Mouse (Mus musculus) midbrain, embryonic 14.5 days (tissue): ENCODE data around the gene Habp2. TPM values are rescaled to one million over a fixed set of nuclear protein-coding genes. Genes with fewer than 3 reads are reported as not detected.

Experiments
- ATAC-seq: fragments of 200-750 bp; cut with Nextera tagmentation; 2 replicates; pipeline ENCODE4 v1.8.0; 2017; ENCODE audit warnings: moderate number of reproducible peaks, moderate library complexity; ENCODE audit not compliant: low FRiP score, low TSS enrichment
- DNase-seq: peaks from one replicate; pipeline ENCODE4 v3.0.0-alpha.2; 2015
- H3K27ac ChIP-seq: fragments of 300-500 bp; sonication (generic); replicated peaks from 2 replicates; pipeline ENCODE4 v1.5.1; 2014; ENCODE audit warnings: mild to moderate bottlenecking, low read depth, low read length, moderate library complexity
- H3K27me3 ChIP-seq: fragments of 300-500 bp; sonication (generic); 2 replicates; pipeline ENCODE4 v1.6.1; 2014; ENCODE audit warnings: low read length, control low read depth, mixed read lengths; ENCODE audit not compliant: control insufficient read depth, insufficient read depth
- H3K36me3 ChIP-seq: fragments of 300-500 bp; sonication (generic); 2 replicates; pipeline ENCODE4 v1.6.1; 2014; ENCODE audit warnings: low read length, control low read depth; ENCODE audit not compliant: control insufficient read depth, insufficient read depth
- H3K4me1 ChIP-seq: fragments of 300-500 bp; sonication (generic); 2 replicates; pipeline ENCODE4 v1.6.1; 2014; ENCODE audit warnings: mild to moderate bottlenecking, antibody characterized with exemption, low read length, control low read depth; ENCODE audit not compliant: control insufficient read depth, insufficient read depth
- H3K4me2 ChIP-seq: fragments of 300-500 bp; sonication (generic); 2 replicates; pipeline ENCODE4 v1.6.1; 2014; ENCODE audit warnings: mild to moderate bottlenecking, low read length, moderate library complexity
- H3K4me3 ChIP-seq: fragments of 300-500 bp; sonication (generic); replicated peaks from 2 replicates; pipeline ENCODE4 v1.5.1; 2014; ENCODE audit warnings: low read depth, low read length
- H3K9ac ChIP-seq: fragments of 300-500 bp; sonication (generic); replicated peaks from 2 replicates; pipeline ENCODE4 v1.6.1; 2014; ENCODE audit warnings: mild to moderate bottlenecking, low read length, moderate library complexity
- H3K9me3 ChIP-seq: fragments of 300-500 bp; sonication (generic); 2 replicates; pipeline ENCODE4 v1.6.1; 2016; ENCODE audit warnings: low read length, control low read depth, mixed read lengths; ENCODE audit not compliant: control insufficient read depth
- WGBS: fragments of 180-500 bp; shearing (Covaris S2); extraction: QIAGEN DNeasy Blood & Tissue Kit; methylation state at CpG from one replicate; pipeline ENCODE4 v1.1.7; 2014; 5-methylcytosine and 5-hydroxymethylcytosine counted together
- polyA plus RNA-seq: library from polyadenylated mRNA; unstranded; fragments of >200 nt; fragmentation: Nextera tagmentation; extraction: Ambion mirVana; gene quantifications from 2 replicates; pipeline ENCODE4 v1.2.1, GENCODE M21; 2014

Habp2 gene
- polyA plus RNA-seq, 1 experiment from 2014 or later: not detected

GRCm38 (mm10) chr19:56358890-56359289 is 72.0 kb downstream of the Habp2 start:
- no peak overlapping the region for H3K9ac ChIP-seq
- H3K36me3 ChIP-seq: no peaks in the 10 kb centered on the region
- H3K4me2 ChIP-seq: no peak overlapping the region
- H3K27ac ChIP-seq: no peak overlapping the region
- no peak for ATAC-seq
- DNase-seq: no peak
- H3K27me3 ChIP-seq: no peaks in the 10 kb centered on the region
- 68% methylated on average over 2 of the region's 2 CpGs for WGBS
- no peak overlapping the region for H3K4me3 ChIP-seq
- H3K9me3 ChIP-seq: no peaks in the 10 kb centered on the region
- H3K4me1 ChIP-seq: no peaks in the 10 kb centered on the region; the same call in 1 of the 2 replicates

- ATAC-seq (no peak), DNase-seq (no peak)
- WGBS: 71% methylated on average over 15 of the region's 15 CpGs
- no peak overlapping the region for H3K4me2 ChIP-seq
- no peaks in the 10 kb centered on the region for H3K9me3 ChIP-seq
- H3K36me3 ChIP-seq: no peaks in the 10 kb centered on the region
- H3K27me3 ChIP-seq: no peaks in the 10 kb centered on the region
- H3K4me1 ChIP-seq: peaks cover 4% of the 10 kb centered on the region; the same call in 1 of the 2 replicates
- no peak overlapping the region for H3K9ac ChIP-seq
- H3K27ac ChIP-seq: no peak overlapping the region
- no peak overlapping the region for H3K4me3 ChIP-seq
These were observed 77.0 kb downstream of the Habp2 start for GRCm38 (mm10) chr19:56363721-56364460.

- ATAC-seq (no peak), DNase-seq (no peak)
- Histone ChIP-seq H3K4me3 (no peak overlapping the region), H3K9ac (no peak overlapping the region), H3K9me3 (no peaks in the 10 kb centered on the region), H3K4me1 (peaks cover 4% of the 10 kb centered on the region; the same call in 1 of the 2 replicates), H3K27me3 (no peaks in the 10 kb centered on the region), H3K4me2 (no peak overlapping the region), H3K36me3 (no peaks in the 10 kb centered on the region), H3K27ac (no peak overlapping the region)
- WGBS: 91% methylated on average over 8 of the region's 8 CpGs
These were observed 77.6 kb downstream of the Habp2 start for GRCm38 (mm10) chr19:56364563-56364962.

- no peak overlapping the region for H3K4me3 ChIP-seq
- no peak overlapping the region for H3K4me2 ChIP-seq
- WGBS: 78% methylated on average over 11 of the region's 11 CpGs
- H3K4me1 ChIP-seq: peaks cover 4% of the 10 kb centered on the region; the same call in 1 of the 2 replicates
- no peak overlapping the region for H3K9ac ChIP-seq
- DNase-seq (no peak), ATAC-seq (no peak)
- H3K36me3 ChIP-seq: no peaks in the 10 kb centered on the region
- H3K27ac ChIP-seq: no peak overlapping the region
- H3K27me3 ChIP-seq: no peaks in the 10 kb centered on the region
- H3K9me3 ChIP-seq: no peaks in the 10 kb centered on the region
These were observed 79.2 kb downstream of the Habp2 start for GRCm38 (mm10) chr19:56366168-56366567.

- H3K27ac ChIP-seq: no peak overlapping the region
- H3K4me2 ChIP-seq: no peak overlapping the region
- no peaks in the 10 kb centered on the region for H3K9me3 ChIP-seq
- H3K36me3 ChIP-seq: no peaks in the 10 kb centered on the region
- DNase-seq: no peak
- no peak overlapping the region for H3K9ac ChIP-seq
- H3K4me1 ChIP-seq: peaks cover 4% of the 10 kb centered on the region; the same call in 1 of the 2 replicates
- ATAC-seq: no peak
- H3K27me3 ChIP-seq: no peaks in the 10 kb centered on the region
- H3K4me3 ChIP-seq: no peak overlapping the region
- WGBS: 83% methylated on average over 9 of the region's 9 CpGs
These were observed 79.7 kb downstream of the Habp2 start for GRCm38 (mm10) chr19:56366625-56367024.

GRCm38 (mm10) chr19:56367778-56368177 is 80.8 kb downstream of the Habp2 start:
- no peak overlapping the region for H3K27ac ChIP-seq
- no peaks in the 10 kb centered on the region for H3K36me3 ChIP-seq
- H3K4me3 ChIP-seq: no peak overlapping the region
- no peaks in the 10 kb centered on the region for H3K9me3 ChIP-seq
- ATAC-seq (no peak), DNase-seq (no peak)
- peaks cover 4% of the 10 kb centered on the region; the same call in 1 of the 2 replicates for H3K4me1 ChIP-seq
- H3K27me3 ChIP-seq: no peaks in the 10 kb centered on the region
- no peak overlapping the region for H3K9ac ChIP-seq
- WGBS: 94% methylated on average over 7 of the region's 7 CpGs
- no peak overlapping the region for H3K4me2 ChIP-seq

GRCm38 (mm10) chr19:56368912-56369311 is 82.0 kb downstream of the Habp2 start:
- Histone ChIP-seq H3K9me3 (no peaks in the 10 kb centered on the region), H3K9ac (no peak overlapping the region), H3K27ac (no peak overlapping the region), H3K36me3 (no peaks in the 10 kb centered on the region), H3K4me2 (no peak overlapping the region), H3K4me3 (no peak overlapping the region), H3K27me3 (no peaks in the 10 kb centered on the region), H3K4me1 (peaks cover 4% of the 10 kb centered on the region; the same call in 1 of the 2 replicates)
- 88% methylated on average over 7 of the region's 7 CpGs for WGBS
- ATAC-seq (no peak), DNase-seq (no peak)
